Comparison of ENCODE assay signal across 10 mouse cellular contexts in the genomic region with DNA sequence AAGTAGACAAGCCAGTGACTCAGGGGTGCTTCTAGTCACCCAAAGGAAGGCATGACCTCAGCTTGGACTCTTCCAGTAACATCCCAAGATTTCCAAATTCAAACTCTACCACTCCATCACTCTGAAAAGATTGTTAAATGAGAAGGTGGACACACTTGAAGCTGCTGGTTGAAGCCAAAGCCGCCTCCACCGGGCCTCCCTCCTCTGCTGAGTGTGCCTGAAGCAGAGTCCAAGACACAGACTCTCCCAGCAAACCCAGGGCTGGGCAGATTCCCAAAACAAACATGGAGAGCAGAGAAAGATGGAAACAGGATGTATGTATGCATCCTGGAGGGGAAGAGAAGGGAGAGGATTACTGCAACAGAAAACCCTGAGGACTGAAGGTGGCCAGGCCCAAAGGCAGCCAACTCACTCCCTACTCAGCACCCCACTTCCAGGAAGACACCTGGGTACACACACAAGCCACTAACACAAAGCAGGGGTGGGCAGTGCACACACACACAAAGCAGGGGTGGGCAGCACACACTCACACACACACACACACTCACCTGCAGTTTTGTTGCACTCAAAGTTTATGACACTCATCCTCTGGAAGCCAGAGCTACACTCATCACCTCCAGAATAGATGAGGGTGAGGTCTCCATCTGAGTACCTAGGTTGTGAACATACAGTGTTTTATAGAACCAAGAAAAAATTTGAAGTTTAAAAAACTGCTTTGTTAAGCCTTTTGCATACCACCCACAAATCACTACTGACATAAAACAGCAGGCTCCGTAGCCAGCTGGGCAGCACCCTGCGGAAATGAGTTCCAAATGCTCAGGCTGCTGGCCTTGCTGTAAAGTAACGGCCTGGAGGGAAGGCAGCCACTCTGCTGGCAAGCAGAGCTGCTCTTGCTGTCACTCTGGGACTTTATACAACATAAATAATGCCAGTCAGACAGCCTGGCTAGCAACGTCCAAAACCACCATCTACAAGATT. TPM values are rescaled to one million over a fixed set of nuclear protein-coding genes. Genes with fewer than 3 reads are reported as not detected.
DNase-seq lines count a peak whose midpoint lies in the region; ATAC-seq lines count a peak whose summit lies in the region.
"Had no signal": no experiment of that assay in that cellular context is flagged by ENCODE, and none has a peak within 500 bp of the region (broad histone marks: within the 10 kb centered on the region; RNA-seq: fewer than 3 reads in every experiment).

No protein-coding gene starts in this region.

- ATAC-seq in hindbrain, embryonic 12.5 days (ENCODE audit: low FRiP score) = no peak
- ATAC-seq in liver, embryonic 16.5 days (ENCODE audit: low read depth) = no peak

- peaks cover 6% of the 10 kb centered on the region; the same call in 1 of the 2 replicates for H3K4me1 ChIP-seq in hindbrain, embryonic 12.5 days
- peaks cover 12% of the 10 kb centered on the region for H3K4me1 ChIP-seq in hindbrain, embryonic 10.5 days (replicated peaks)
- H3K4me1 ChIP-seq in liver, embryonic 16.5 days (ENCODE audit: control insufficient read depth, low read depth, low read length) = peaks cover 27% of the 10 kb centered on the region

- no peak overlapping the region for H3K4me2 ChIP-seq in hindbrain, embryonic 12.5 days (replicated peaks)
- no peak overlapping the region for H3K4me2 ChIP-seq in liver, embryonic 16.5 days (ENCODE audit: low read depth, low read length)

- DNase-seq in hindbrain, embryonic 10.5 days (ENCODE audit: low spot score) = no peak
- DNase-seq in brain, adult 2 months (ENCODE audit: low read depth, low spot score) = peak; percentile 61
- DNase-seq in gonadal fat pad, adult 2 months (ENCODE audit: low read depth) = peak; percentile 86
- DNase-seq in kidney, adult 18-20 months = peak; percentile 38
- DNase-seq in ovary, postnatal 14 days (ENCODE audit: low spot score) = no peak
- DNase-seq in T-cell, adult 2 months (ENCODE audit: low spot score) = no peak

- 60% methylated on average over 6 of the region's 6 CpGs for WGBS in hindbrain, embryonic 12.5 days
- WGBS in hindbrain, embryonic 10.5 days = 72% methylated on average over 6 of the region's 6 CpGs
- WGBS in liver, embryonic 16.5 days (ENCODE audit: insufficient replicate concordance) = 58% methylated on average over 6 of the region's 6 CpGs

- H3K9me3 ChIP-seq in hindbrain, embryonic 12.5 days (replicated peaks) = no peaks in the 10 kb centered on the region
- no peaks in the 10 kb centered on the region for H3K9me3 ChIP-seq in hindbrain, embryonic 10.5 days
- no peaks in the 10 kb centered on the region for H3K9me3 ChIP-seq in liver, embryonic 16.5 days (replicated peaks; ENCODE audit: control insufficient read depth, low read length)
- H3K9me3 ChIP-seq: G1E had no signal

- no peak overlapping the region for H3K9ac ChIP-seq in hindbrain, embryonic 12.5 days
- no peak overlapping the region for H3K9ac ChIP-seq in liver, embryonic 16.5 days (ENCODE audit: low read depth, low read length)

- no peak overlapping the region for H3K4me3 ChIP-seq in hindbrain, embryonic 12.5 days
- no peak overlapping the region for H3K4me3 ChIP-seq in hindbrain, embryonic 10.5 days
- H3K4me3 ChIP-seq in liver, embryonic 16.5 days (ENCODE audit: low read depth, low read length) = no peak overlapping the region

- H3K27me3 ChIP-seq in hindbrain, embryonic 12.5 days = no peaks in the 10 kb centered on the region
- no peaks in the 10 kb centered on the region for H3K27me3 ChIP-seq in hindbrain, embryonic 10.5 days (ENCODE audit: insufficient read depth, poor library complexity, severe bottlenecking)
- no peaks in the 10 kb centered on the region for H3K27me3 ChIP-seq in liver, embryonic 16.5 days (ENCODE audit: control insufficient read depth, insufficient read depth, low read depth, low read length)

- peak overlapping the region; percentile 60 for H3K27ac ChIP-seq in hindbrain, embryonic 12.5 days
- no peak overlapping the region; the same call in 1 of the 2 replicates for H3K27ac ChIP-seq in hindbrain, embryonic 10.5 days
- 0 out of 2 replicates have a peak overlapping the region, but pooled peaks have one; percentile 30 for H3K27ac ChIP-seq in liver, embryonic 16.5 days (ENCODE audit: low read length)

- H3K36me3 ChIP-seq in hindbrain, embryonic 12.5 days = peaks cover 37% of the 10 kb centered on the region
- peaks cover 83% of the 10 kb centered on the region for H3K36me3 ChIP-seq in hindbrain, embryonic 10.5 days
- peaks cover 2% of the 10 kb centered on the region for H3K36me3 ChIP-seq in liver, embryonic 16.5 days (ENCODE audit: control insufficient read depth, insufficient read depth)

RNA-seq across cellular contexts. Expression of a gene that starts 44.4 kb away (rescaled TPM):
- polyA plus RNA-seq in hindbrain, embryonic 12.5 days (2016; fragmentation: Nextera tagmentation; extraction: Ambion mirVana) = 27.5 and 30.4 TPM in 2 replicates
- 17.3 and 20.8 TPM in 2 replicates for polyA plus RNA-seq in hindbrain, embryonic 10.5 days (2016; fragmentation: Nextera tagmentation; extraction: Ambion mirVana)
- 15.7 and 20.0 TPM in 2 replicates for polyA plus RNA-seq in gonadal fat pad, adult 2 months (2012; rRNA removed)
- polyA plus RNA-seq in liver, embryonic 16.5 days (2015; fragmentation: Nextera tagmentation; extraction: Ambion mirVana) = 15.3 and 17.7 TPM in 2 replicates

RNA-seq across cellular contexts. Expression of a gene that starts 49.4 kb away (rescaled TPM):
- not detected in 2 replicates for polyA plus RNA-seq in hindbrain, embryonic 12.5 days (2016; fragmentation: Nextera tagmentation; extraction: Ambion mirVana)
- polyA plus RNA-seq in hindbrain, embryonic 10.5 days (2016; fragmentation: Nextera tagmentation; extraction: Ambion mirVana) = not detected in 2 replicates
- 0.73 and 1.5 TPM in 2 replicates for polyA plus RNA-seq in gonadal fat pad, adult 2 months (2012; rRNA removed)
- not detected in 2 replicates for polyA plus RNA-seq in liver, embryonic 16.5 days (2015; fragmentation: Nextera tagmentation; extraction: Ambion mirVana)
- polyA plus RNA-seq: testis, adult 2 months had no signal

Comparison
In these comparisons a context has a peak if more than half of its experiments do, and no peak if none do; other contexts are left out.
1. DNase-seq: peak in brain, adult 2 months (single experiment), gonadal fat pad, adult 2 months (single experiment) and kidney, adult 18-20 months (single experiment); none in hindbrain, embryonic 10.5 days (single experiment), ovary, postnatal 14 days (single experiment) and T-cell, adult 2 months (single experiment).